Mouse (Mus musculus) thymus, adult 2 months (tissue): ENCODE results near the gene Tmem120b.

Experiments
- CTCF ChIP-seq: fragments of 200-500 bp; IDR thresholded peaks from 2 replicates; pipeline ENCODE4 v1.5.1; 2012; ENCODE audit warnings: mild to moderate bottlenecking, control low read depth, low read length, moderate library complexity, borderline replicate concordance; ENCODE audit not compliant: control insufficient read depth, poor library complexity, insufficient read depth; ENCODE audit errors: extremely low read depth
- POLR2A ChIP-seq: fragments of 200-500 bp; IDR thresholded peaks from 2 replicates; pipeline ENCODE4 v1.6.1; 2012; ENCODE audit warnings: mild to moderate bottlenecking, low read length, control low read depth, moderate library complexity; ENCODE audit not compliant: control insufficient read depth, poor library complexity, insufficient read depth; ENCODE audit errors: extremely low read depth

DNA sequence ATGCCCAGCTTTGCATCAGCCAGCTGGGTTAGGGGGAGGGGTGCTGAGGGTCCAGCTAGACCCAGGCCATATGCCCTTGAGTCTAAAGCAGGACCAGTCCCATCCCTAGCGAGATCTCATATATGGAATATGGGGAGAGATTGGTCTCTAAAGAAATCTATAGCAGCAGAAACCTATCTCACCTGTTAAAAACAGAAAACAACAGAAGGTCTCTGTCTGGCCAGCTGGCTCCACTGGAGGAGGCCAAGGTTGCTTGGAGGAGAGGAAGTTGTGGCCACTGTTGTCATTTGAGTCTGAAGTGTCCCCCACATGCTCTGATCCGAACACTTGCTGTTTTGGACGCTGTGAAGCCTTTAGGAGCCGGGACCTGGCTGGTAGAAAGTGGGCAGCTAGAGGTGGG lies 20.6 kb downstream of the Tmem120b start:
- TF ChIP-seq CTCF, result no peak
- TF ChIP-seq POLR2A, result no peak
